Mouse (Mus musculus) 3T3-L1 (cell line): ENCODE measurements around the gene Vstm4.

Experiments used
- DNase-seq: peaks from one replicate; pipeline ENCODE4 v3.0.0-alpha.2; 2015; ENCODE audit warnings: low read depth, low spot score

The Vstm4 gene

DNA sequence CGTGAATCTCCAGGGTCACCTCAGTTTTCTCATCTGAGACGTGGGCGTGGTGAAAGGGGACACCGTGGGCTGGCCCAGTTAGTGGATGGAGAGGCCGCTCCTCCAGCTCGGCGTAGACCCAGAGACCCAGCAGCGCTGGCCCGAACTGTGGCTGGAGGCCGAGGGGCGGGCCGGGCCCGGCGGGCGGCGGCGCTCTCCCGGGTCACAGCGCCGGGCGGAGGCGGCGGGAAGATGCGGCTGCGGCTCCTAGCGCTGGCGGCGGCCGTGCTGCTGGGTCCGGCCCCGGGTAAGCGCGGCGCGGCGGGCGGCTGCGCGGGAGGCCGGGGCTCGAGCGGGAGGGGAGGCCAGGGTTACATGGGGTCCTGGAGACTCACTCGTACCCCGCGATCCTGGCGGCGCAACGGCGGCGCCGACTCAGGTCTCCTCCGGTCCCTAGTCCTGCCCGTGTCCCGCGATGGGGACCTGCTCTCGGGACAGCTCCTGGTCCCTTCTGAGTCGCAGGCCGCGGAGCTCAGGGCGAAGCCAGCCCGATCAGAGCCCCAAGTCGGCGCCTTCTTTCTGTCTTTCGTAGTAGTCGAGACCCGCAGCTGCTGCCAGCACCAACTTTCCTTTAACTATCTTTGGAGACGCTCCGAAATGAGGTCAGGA, at the start of gene Vstm4:
TSS of gene Vstm4 (plus strand) at position 76 of the 648 bp plus-strand sequence.
- DNase-seq = no peak

GRCm38 (mm10) chr14:32810111-32810510, 46.4 kb upstream of the Vstm4 start:
- DNase-seq = no peak

DNA sequence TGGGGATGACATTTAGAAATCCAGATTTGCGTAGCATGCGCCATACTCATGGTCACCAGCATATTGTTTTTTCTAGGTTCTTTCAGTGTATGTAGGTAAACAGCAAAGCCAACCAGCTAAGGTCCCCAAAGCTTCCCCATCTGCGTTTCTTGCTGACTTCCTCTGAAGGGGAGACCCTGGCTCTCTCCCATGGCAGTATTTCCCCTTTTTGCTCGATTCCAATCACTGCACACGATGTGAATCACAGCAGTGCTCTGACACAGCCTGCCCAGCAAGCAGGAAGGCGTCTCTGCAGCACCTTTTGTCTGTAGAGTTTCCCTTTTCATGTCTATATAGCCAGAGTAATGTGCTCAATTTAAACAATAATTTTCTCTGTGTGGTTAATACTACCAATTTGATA, 44.1 kb upstream of the Vstm4 start:
- no peak for DNase-seq

DNA sequence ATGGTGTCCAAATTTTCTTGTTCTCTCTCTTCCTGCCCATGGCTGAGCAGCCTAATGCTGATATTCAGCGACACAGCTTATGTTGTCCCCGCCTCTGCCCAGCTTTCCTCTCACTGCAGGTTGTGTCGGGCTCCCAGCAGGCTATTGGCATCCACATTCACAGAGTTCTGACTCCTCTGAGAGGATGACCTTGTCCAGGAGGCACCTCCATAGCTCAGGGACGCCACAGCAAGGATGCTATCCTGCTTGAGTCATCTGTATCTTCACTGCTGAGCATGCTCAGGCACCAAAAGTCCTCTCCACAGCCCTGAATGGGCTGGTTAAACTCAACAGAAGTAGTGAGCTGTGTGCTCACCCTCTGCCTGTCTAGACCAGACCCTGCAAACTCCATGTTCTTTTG, 41.6 kb upstream of the Vstm4 start:
- no peak for DNase-seq

GRCm38 (mm10) chr14:32816533-32816932, 40.0 kb upstream of the Vstm4 start:
- peak; percentile 12 for DNase-seq

DNA sequence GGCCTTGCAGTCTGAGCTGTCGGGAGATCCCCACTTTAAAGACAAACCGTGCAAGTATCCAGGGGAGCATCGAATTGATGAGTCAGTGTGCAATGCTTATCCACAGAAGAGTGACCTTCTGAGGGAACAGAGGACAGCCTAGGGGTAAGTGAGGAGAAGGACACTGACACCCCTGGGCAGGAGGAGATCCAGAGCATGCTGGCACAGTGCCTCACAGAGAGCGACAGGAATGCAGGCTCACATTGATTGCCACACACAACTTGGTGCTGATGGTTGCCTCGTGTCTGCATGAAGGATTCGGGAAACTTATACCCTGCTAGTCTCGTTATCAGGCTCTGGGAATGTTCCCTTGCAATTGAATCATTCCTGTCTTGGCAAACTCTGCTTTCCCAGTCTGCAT, 39.3 kb upstream of the Vstm4 start:
- no peak for DNase-seq

- DNase-seq = no peak
These were observed 37.3 kb upstream of the Vstm4 start for GRCm38 (mm10) chr14:32819297-32819696.

DNA sequence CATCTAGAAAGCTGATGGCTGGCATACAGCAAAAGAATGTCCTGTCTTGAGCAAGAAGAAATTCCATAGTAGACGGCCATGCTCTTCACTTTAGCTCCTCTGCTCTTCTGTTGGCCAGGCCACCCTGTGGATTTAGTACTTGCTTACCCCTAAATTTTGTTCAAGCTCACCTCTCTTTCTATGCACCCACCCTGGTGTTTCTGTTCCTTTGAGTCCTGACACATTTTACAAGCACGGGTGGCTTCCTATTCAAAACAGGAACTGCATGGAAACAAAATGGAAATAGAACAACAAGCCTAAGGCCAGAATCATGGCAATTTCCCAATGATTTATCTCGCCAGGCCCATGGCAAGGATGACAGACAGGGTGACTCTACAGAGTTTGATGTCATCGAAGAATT, 33.7 kb upstream of the Vstm4 start:
- no peak for DNase-seq

GRCm38 (mm10) chr14:32823861-32824260, 32.7 kb upstream of the Vstm4 start:
- no peak for DNase-seq

- no peak for DNase-seq
These were observed 32.0 kb upstream of the Vstm4 start for GRCm38 (mm10) chr14:32824267-32825150.

DNA sequence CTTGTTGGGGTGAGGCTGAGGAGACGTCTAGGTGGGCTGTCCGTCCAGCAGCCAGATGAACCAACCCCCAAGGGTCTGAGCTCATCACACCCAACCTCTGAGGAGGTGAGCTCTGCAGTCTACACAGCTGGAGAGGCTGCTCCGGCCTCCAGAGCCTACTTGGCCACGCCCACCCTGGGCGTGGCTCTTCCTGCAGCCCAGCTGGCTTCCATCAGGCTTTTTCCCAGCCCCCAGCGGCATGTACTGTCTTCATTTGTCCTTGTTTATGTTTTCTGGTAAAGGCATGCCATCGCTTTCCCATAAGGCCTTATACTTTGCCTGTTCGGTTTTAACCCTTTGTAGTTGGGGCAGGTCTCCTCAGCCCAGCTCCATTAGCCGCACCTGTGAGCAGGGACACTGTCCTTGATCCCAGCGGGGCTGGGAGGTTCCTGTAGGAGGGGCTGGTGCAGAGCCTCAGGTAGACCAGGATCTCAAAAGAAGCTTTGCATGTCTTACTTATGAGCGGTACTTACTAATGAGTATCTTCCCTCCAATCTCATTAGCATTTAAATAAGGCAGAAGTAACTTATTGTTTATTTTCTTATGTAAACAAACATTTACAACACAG, 31.0 kb upstream of the Vstm4 start:
- no peak for DNase-seq

- DNase-seq = no peak
These were observed 29.4 kb upstream of the Vstm4 start for GRCm38 (mm10) chr14:32827165-32827564.

DNA sequence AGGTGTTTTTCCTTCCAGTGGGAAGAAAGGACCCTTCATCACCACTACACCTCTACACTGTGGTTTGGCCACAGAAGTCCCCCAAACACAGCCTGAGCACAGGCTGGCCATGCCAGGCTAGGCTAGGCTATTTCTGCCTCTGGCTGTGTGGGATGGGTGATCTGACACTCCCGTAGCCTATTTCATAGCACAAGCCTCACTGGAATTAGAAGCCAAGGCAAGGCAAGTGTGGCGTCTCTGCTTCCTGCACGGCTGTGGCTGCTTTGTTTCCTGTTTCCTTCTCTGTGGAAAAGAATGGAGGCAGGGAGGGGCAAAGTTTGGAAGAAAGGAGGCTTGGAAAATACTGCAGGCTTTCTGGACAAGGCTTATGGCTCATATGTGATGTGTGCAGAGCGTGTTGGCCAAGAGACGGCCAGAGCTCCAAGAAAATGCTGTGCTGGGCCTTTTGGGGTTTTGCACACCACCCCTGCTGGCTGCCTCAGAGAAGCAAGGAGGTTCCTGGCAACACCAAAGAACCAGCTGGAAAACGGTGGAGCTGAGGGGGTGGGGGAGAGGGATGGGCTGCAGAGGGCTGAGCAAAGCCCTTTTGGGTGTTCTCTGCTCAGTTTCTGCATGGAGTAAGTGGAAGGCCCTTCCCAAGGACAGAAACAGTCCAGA, 28.4 kb upstream of the Vstm4 start:
- no peak for DNase-seq

- no peak for DNase-seq
These were observed 22.7 kb upstream of the Vstm4 start, which contains the start of gene Fam170b for GRCm38 (mm10) chr14:32833847-32834246. TSS of gene Fam170b (plus strand) at chr14:32833962.

GRCm38 (mm10) chr14:32835181-32835580, 21.4 kb upstream of the Vstm4 start:
- no peak for DNase-seq

DNA sequence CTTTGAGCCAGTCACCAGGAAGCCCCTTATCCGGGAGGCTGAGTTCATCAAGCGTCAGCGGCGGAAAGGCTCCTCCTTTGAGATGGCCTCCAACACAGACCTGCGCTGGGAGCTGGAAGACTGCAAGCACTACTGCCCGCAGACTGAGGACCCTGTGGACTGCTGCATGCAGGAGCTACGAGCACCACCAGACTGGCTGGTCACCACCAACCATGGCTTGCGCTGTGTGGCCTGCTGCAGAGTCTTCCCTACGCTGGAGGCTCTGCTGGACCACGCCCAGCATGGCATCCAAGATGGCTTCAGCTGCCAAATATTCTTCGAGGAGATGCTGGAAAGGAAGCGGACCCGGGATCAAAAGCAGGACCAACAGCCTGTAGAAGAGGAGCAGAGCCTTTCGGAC, 21.0 kb upstream of the Vstm4 start:
- no peak for DNase-seq

DNA sequence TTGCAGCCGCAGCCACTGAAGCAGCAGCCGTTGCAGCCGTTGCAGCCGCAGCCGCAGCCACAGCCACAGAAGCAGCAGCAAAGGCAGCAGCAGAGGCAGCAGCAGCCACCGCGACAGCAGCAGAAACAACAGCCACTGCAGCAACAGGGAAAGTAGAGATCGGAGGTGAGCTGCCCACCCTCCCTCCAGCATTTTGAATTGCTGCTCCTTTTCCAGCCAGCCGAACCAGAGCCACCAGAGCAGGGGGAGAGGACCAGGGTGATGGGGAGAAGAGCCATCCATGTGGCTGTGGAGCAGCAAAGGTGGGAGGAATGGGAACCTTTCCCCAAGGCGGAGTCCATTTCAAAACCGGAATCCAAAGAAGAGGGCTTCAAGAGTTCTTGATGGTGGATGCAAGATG, 20.4 kb upstream of the Vstm4 start:
- DNase-seq = no peak

DNA sequence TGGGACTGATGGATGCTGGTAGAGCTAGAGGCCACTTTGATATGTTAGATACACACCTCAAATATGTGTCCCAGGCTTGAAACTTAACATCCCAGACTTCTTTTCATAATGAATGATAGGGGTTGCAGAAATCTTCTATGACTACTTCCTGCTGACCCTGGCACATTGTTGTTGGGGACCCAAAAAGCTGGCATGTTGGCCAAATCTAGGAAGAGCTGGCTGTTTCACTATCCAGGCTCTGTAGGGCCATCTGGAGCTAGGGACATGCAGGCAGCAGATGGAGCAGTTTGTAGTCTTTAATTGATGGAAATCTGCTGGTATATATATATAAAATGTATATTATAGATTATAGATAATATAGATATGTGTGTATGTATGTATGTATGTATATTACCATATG, 14.5 kb upstream of the Vstm4 start:
- no peak for DNase-seq

- no peak for DNase-seq
These were observed 2.5 kb upstream of the Vstm4 start for GRCm38 (mm10) chr14:32854059-32854458.

DNA sequence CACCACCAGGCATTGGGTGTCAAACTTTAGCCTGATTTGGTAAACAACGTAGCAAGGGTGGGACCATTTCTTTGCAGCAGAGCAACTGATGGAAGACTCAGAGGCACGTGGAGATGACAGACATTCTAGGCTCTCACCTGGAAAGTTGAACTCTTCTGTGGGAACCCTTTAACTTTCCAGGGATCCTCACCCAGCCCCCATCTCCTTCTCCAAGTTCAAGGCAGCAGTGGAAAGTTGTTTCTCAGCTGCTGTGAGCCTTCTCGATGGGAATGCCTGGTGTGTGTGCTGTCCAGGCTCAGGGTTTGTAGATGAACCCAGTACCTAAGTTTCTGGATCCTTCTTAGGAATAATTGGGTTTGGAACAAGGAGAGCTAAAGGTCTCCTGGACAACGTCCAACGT, 310 bp upstream of the Vstm4 start:
- no peak for DNase-seq

DNA sequence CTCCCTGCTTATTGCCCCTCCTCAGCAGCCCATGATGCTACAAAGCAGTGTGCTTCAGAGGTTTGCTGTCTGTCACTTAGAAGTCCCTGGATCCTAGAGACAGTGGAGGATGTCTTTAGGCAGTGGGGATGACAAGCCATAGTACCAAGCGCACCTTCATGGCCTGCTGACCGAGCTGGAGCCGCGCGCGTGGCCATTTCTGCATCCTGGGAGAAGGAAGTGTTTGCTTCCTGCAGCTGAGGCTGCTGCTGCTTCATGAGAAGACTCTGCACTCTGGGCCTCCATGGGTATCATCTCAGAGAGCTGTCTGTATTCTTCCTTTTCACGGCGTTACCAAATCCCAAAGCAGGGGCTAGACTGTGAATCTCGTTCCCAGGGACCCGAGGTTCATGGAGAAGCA, 1.8 kb downstream of the Vstm4 start:
- no peak for DNase-seq

DNA sequence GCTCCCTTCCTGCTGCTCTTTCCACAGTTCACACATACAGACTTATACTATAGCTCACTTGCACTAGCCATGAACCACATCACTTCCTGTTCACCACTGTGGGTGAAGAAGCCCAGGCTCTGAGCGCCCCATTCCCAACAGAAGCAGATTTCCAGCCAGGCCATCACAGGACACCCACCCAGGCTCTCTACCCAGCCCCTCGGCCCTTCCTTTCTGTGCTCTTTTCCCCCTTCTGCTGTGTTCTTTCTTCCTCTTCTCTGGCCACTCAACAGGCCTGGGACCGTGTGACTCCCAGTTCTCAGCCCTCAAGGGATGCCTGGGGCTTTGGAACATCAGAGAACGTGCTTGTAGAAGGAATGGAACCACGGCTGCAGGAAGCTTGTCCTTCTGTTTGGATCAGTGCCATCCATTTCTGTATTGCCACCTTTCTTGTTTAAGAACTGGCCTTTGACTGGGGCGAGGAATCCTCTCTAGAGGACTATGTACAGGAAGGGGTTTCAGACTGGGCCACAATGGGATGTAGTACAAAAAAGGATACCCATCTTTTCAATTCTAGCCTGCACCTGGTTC, 2.5 kb downstream of the Vstm4 start:
- no peak for DNase-seq
